Mouse (Mus musculus) right cerebral cortex, postnatal 25 days (tissue): ENCODE measurements at regions not wholly inside any gene's neighbourhood (a gene's known extent, or its start where the extent isn't known, plus 50 kb on each side); places are given as distances from the start of the nearest gene placed in this dataset.
A peak's percentile ranks its signal among the peaks of the same experiment; 100 is the strongest.

Experiments
- DNase-seq: peaks from one replicate; pipeline ENCODE4 v3.0.0; 2022

GRCm38 (mm10) chr7:39596403-39596802 lies 78.8 kb downstream of the Zfp619 start:
- no peak for DNase-seq

GRCm38 (mm10) chr7:39613767-39614166 lies 96.2 kb downstream of the Zfp619 start:
- DNase-seq, result no peak

GRCm38 (mm10) chr7:39615092-39615491 lies 97.5 kb downstream of the Zfp619 start:
- DNase-seq, result no peak

- DNase-seq, result no peak
These were observed 104.2 kb downstream of the Zfp619 start for GRCm38 (mm10) chr7:39621796-39622195.

- no peak for DNase-seq
These were observed 115.3 kb downstream of the Zfp619 start for GRCm38 (mm10) chr7:39632836-39633235.

- no peak for DNase-seq
These were observed 124.8 kb downstream of the Zfp619 start for GRCm38 (mm10) chr7:39642333-39642732.

- no peak for DNase-seq
These were observed 125.8 kb downstream of the Zfp619 start for GRCm38 (mm10) chr7:39643323-39643722.

GRCm38 (mm10) chr7:39650483-39651102 lies 133.0 kb downstream of the Zfp619 start:
- DNase-seq, result no peak

GRCm38 (mm10) chr7:39654563-39655286 lies 137.2 kb downstream of the Zfp619 start:
- no peak for DNase-seq

GRCm38 (mm10) chr7:39655287-39655652 lies 137.7 kb downstream of the Zfp619 start:
- DNase-seq, result peak; percentile 42

GRCm38 (mm10) chr7:39655709-39656397 lies 138.3 kb downstream of the Zfp619 start:
- no peak for DNase-seq

- DNase-seq, result no peak
These were observed 142.0 kb downstream of the Zfp619 start for GRCm38 (mm10) chr7:39659597-39659996.

GRCm38 (mm10) chr7:39675124-39675846 lies 157.7 kb downstream of the Zfp619 start:
- DNase-seq, result no peak

- DNase-seq, result no peak
These were observed 158.3 kb downstream of the Zfp619 start for GRCm38 (mm10) chr7:39675847-39676238.

GRCm38 (mm10) chr7:39680411-39680810 lies 162.8 kb downstream of the Zfp619 start:
- no peak for DNase-seq

GRCm38 (mm10) chr7:39696589-39696988 lies 179.0 kb downstream of the Zfp619 start:
- DNase-seq, result no peak

GRCm38 (mm10) chr7:39701506-39701905 lies 183.9 kb downstream of the Zfp619 start:
- DNase-seq, result no peak

- DNase-seq, result no peak
These were observed 187.8 kb downstream of the Zfp619 start for GRCm38 (mm10) chr7:39705118-39706095.

- no peak for DNase-seq
These were observed 189.0 kb downstream of the Zfp619 start for GRCm38 (mm10) chr7:39706606-39707005.

- no peak for DNase-seq
These were observed 199.0 kb downstream of the Zfp619 start for GRCm38 (mm10) chr7:39716340-39717150.

GRCm38 (mm10) chr7:39727935-39728557 lies 210.5 kb downstream of the Zfp619 start:
- DNase-seq, result no peak
